Comparison of ENCODE assay signal across 8 mouse cellular contexts in the genomic region with DNA sequence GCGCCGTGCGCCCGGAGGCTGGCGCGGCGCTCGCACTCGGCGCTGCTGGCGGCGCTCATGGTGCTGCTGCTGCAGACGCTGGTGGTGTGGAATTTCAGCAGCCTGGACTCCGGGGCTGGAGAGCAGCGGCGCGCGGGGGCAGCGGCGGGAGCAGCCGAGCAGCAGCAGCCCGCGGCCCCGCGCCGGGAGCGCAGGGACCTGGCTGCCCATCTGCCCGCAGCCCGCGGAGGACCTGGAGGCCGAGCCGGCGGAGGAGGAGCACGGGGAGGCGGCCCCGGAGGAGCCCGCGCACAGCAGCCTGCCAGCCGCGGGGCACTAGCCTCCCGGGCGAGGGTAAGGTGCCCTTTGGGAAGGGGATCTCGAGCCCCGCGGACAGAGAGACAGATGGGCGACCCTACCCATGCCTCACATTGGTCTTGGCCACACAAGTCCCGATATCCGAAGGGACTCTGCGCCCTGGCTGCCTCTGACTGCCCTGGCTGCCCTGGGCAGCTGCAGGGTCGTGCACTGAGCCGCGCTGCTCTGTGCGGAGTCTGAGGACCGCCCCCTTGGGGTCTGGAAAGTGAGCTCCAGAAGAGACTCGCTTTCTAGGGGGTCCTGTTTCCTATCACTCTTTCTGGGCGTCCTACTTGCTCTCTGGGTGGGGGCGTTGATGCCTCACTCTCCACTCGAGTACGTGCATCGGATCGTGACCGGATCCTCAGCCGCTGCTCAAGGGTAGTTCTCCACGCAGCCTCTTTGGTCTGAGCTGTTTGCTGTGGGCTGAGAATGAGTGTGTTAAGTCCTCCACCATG. TPM values are rescaled to one million over a fixed set of nuclear protein-coding genes. Genes with fewer than 3 reads are reported as not detected.
DNase-seq lines count a peak whose midpoint lies in the region; ATAC-seq and TF ChIP-seq lines count a peak whose summit lies in the region.

No protein-coding gene starts in this region.

- H3K27me3 ChIP-seq in heart, embryonic 11.5 days (ENCODE audit: control insufficient read depth, insufficient read depth, low read length): peaks cover 4% of the 10 kb centered on the region; the same call in 1 of the 2 replicates
- peaks cover 4% of the 10 kb centered on the region; the same call in 1 of the 2 replicates for H3K27me3 ChIP-seq in forebrain, embryonic 13.5 days
- H3K27me3 ChIP-seq in hindbrain, postnatal 0 days (ENCODE audit: insufficient read depth, low read length): 0 out of 2 replicates have a peak, but pooled peaks cover 4% of the 10 kb centered on the region

- ATAC-seq in heart, embryonic 11.5 days (replicated peaks; ENCODE audit: insufficient number of reproducible peaks, low FRiP score, low TSS enrichment): peak; percentile 50
- ATAC-seq in forebrain, embryonic 13.5 days: peak; percentile 80
- ATAC-seq in hindbrain, postnatal 0 days: peak; percentile 72

- no peak for TF ChIP-seq CTCF in hindbrain, postnatal 0 days (IDR thresholded peaks at IDR 0.05; ENCODE audit: low read depth)
- TF ChIP-seq CTCF in lung, adult 2 months (IDR thresholded peaks at IDR 0.05; ENCODE audit: insufficient read depth, low read length): no peak

- peak overlapping the region; percentile 74 for H3K9ac ChIP-seq in heart, embryonic 11.5 days (ENCODE audit: low read depth, low read length)
- H3K9ac ChIP-seq in forebrain, embryonic 13.5 days: peak overlapping the region; percentile 94
- H3K9ac ChIP-seq in hindbrain, postnatal 0 days (replicated peaks; ENCODE audit: low read length): peak overlapping the region; percentile 84

- H3K36me3 ChIP-seq in heart, embryonic 11.5 days (ENCODE audit: control insufficient read depth, insufficient read depth, low read length): no peaks in the 10 kb centered on the region
- no peaks in the 10 kb centered on the region for H3K36me3 ChIP-seq in forebrain, embryonic 13.5 days (ENCODE audit: poor library complexity, severe bottlenecking)
- H3K36me3 ChIP-seq in hindbrain, postnatal 0 days (ENCODE audit: insufficient read depth, low read length): no peaks in the 10 kb centered on the region

- peak overlapping the region; percentile 87 for H3K4me2 ChIP-seq in heart, embryonic 11.5 days
- H3K4me2 ChIP-seq in forebrain, embryonic 13.5 days: peak overlapping the region; percentile 86
- H3K4me2 ChIP-seq in hindbrain, postnatal 0 days (ENCODE audit: low read depth, low read length): peak overlapping the region; percentile 83

- under 1% methylated on average over 63 of the region's 64 CpGs for WGBS in heart, embryonic 11.5 days (ENCODE audit: insufficient replicate concordance)
- WGBS in forebrain, embryonic 13.5 days: under 1% methylated on average over 51 of the region's 64 CpGs
- under 1% methylated on average over 50 of the region's 64 CpGs for WGBS in hindbrain, postnatal 0 days
- WGBS in lung, adult 2 months: under 1% methylated on average over 64 of the region's 64 CpGs

- DNase-seq in heart, adult 9 months (ENCODE audit: low spot score in 2 of 2): no peak
- peak; percentile 14 to 16 for DNase-seq in adrenal gland, postnatal 4 days (ENCODE audit: low spot score in 2 of 2)
- peak; percentile 59 for DNase-seq in hindbrain, postnatal 0 days (ENCODE audit: low spot score)
- no peak for DNase-seq in lung, adult 2 months
- peak; percentile 13 for DNase-seq in ovary, postnatal 10 days (ENCODE audit: low spot score)
- DNase-seq in yolk sac, embryonic 10.5 days (ENCODE audit: low spot score): peak; percentile 60

- TF ChIP-seq POLR2A in lung, adult 2 months (IDR thresholded peaks at IDR 0.05; ENCODE audit: borderline replicate concordance, extremely low read depth, low read depth, low read length): no peak

- peak overlapping the region; percentile 59 for H3K27ac ChIP-seq in heart, embryonic 11.5 days (ENCODE audit: low read depth, low read length)
- H3K27ac ChIP-seq in forebrain, embryonic 13.5 days: peak overlapping the region; percentile 84
- peak overlapping the region; percentile 75 for H3K27ac ChIP-seq in hindbrain, postnatal 0 days

- peak overlapping the region; percentile 75 for H3K4me3 ChIP-seq in heart, embryonic 11.5 days (ENCODE audit: low read depth, low read length)
- peak overlapping the region; percentile 89 for H3K4me3 ChIP-seq in forebrain, embryonic 13.5 days
- peak overlapping the region; percentile 86 for H3K4me3 ChIP-seq in hindbrain, postnatal 0 days (ENCODE audit: low read length)
- H3K4me3 ChIP-seq in lung, adult 2 months (replicated peaks; ENCODE audit: extremely low read depth, low read depth, low read length): peak overlapping the region; percentile 72

- H3K9me3 ChIP-seq in heart, embryonic 11.5 days (replicated peaks; ENCODE audit: control insufficient read depth, low read length): no peaks in the 10 kb centered on the region
- H3K9me3 ChIP-seq in forebrain, embryonic 13.5 days (replicated peaks): no peaks in the 10 kb centered on the region
- no peaks in the 10 kb centered on the region for H3K9me3 ChIP-seq in hindbrain, postnatal 0 days (ENCODE audit: low read length)

- H3K4me1 ChIP-seq in heart, embryonic 11.5 days (ENCODE audit: control insufficient read depth, insufficient read depth, low read length): peaks cover 13% of the 10 kb centered on the region
- H3K4me1 ChIP-seq in forebrain, embryonic 13.5 days: peaks cover 48% of the 10 kb centered on the region
- H3K4me1 ChIP-seq in hindbrain, postnatal 0 days (ENCODE audit: insufficient read depth, low read length): peaks cover 5% of the 10 kb centered on the region; the same call in 1 of the 2 replicates
- peaks cover 2% of the 10 kb centered on the region; the same call in 1 of the 2 replicates for H3K4me1 ChIP-seq in lung, adult 2 months (ENCODE audit: control insufficient read depth, insufficient read depth, low read length)

RNA-seq across cellular contexts. Expression of gene Xylt1, which starts 0.6 kb away (rescaled TPM):
- 1.5 and 1.8 TPM in 2 replicates for polyA plus RNA-seq in heart, embryonic 11.5 days (2014; fragmentation: Nextera tagmentation; extraction: Ambion mirVana)
- total RNA-seq in adrenal gland, postnatal 4 days (2021): 10 to 100 TPM in 1 of 2 experiments, 1 to 10 TPM in 1; 9.3 to 12.4 TPM
- polyA plus RNA-seq in forebrain, embryonic 13.5 days (2015; fragmentation: Nextera tagmentation; extraction: Ambion mirVana): 2.4 and 2.5 TPM in 2 replicates
- total RNA-seq in hindbrain, postnatal 0 days (2014; rRNA removed): 16.6 and 26.1 TPM in 2 replicates
- polyA plus RNA-seq in hindbrain, postnatal 0 days (2015; fragmentation: Nextera tagmentation; extraction: Ambion mirVana): 2.9 and 3.0 TPM in 2 replicates
- polyA plus RNA-seq in lung, adult 2 months (2012; rRNA removed): 1.7 and 2.7 TPM in 2 replicates

Comparison
In these comparisons a context has a peak if more than half of its experiments do, and no peak if none do; other contexts are left out.
1. DNase-seq: peak in adrenal gland, postnatal 4 days (2 of 2), hindbrain, postnatal 0 days (single experiment), ovary, postnatal 10 days (single experiment) and yolk sac, embryonic 10.5 days (single experiment); none in heart, adult 9 months (0 of 2) and lung, adult 2 months (single experiment).
2. Peak in every context shown above with its lines, with median percentiles within 50 percentile points of each other: ATAC-seq, H3K27ac ChIP-seq, H3K4me2 ChIP-seq, H3K4me3 ChIP-seq and H3K9ac ChIP-seq.